Mouse (Mus musculus) brain, embryonic 14.5 days (tissue): ENCODE data around the gene Tmem268.

ENCODE experiments used
- CTCF ChIP-seq: fragments of 200-500 bp; IDR thresholded peaks from 2 replicates; pipeline ENCODE4 v1.5.1; 2012; ENCODE audit warnings: inconsistent platforms, mild to moderate bottlenecking, moderate library complexity, borderline replicate concordance; ENCODE audit not compliant: insufficient read depth, insufficient read length; ENCODE audit errors: extremely low read depth
- POLR2A ChIP-seq: fragments of 200-500 bp; IDR thresholded peaks from 2 replicates; pipeline ENCODE4 v1.6.1; 2012; ENCODE audit warnings: mild to moderate bottlenecking, inconsistent platforms, borderline replicate concordance; ENCODE audit not compliant: poor library complexity, insufficient read depth, insufficient read length, severe bottlenecking; ENCODE audit errors: extremely low read depth

DNA sequence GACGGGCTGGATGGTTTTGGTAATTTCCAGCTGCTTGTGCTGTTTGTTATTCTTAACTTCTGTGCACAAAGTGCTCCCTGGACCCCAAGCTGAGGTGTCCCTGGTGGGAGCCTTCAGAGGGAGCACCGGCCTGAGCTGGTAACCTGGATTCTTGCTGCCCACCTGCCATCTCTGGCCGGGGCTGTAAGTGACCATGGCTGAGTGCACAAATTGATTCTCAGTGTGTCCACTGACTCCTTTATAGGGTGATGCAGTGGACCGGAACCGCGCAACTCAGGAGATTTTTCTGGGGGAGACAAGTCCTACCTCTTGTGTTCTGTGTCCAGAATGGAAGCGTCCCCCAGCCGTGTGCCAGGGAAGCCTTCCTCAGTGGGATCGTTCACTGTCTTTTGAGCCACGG is 26.6 kb downstream of the Tmem268 start:
- TF ChIP-seq POLR2A (no peak), CTCF (no peak)
